Mouse (Mus musculus): ENCODE results near the gene Gm28870. TPM values are rescaled to one million over a fixed set of nuclear protein-coding genes. Genes with fewer than 3 reads are reported as not detected.
"Not testable (repeated sequence)": the region's sequence is repeated elsewhere in the genome, so short reads cannot be mapped to it uniquely, and the experiment has no call there.

Gene Gm28870
- not detected in 2 replicates for polyA plus RNA-seq (2015; fragmentation: Nextera tagmentation; extraction: Ambion mirVana)

DNA sequence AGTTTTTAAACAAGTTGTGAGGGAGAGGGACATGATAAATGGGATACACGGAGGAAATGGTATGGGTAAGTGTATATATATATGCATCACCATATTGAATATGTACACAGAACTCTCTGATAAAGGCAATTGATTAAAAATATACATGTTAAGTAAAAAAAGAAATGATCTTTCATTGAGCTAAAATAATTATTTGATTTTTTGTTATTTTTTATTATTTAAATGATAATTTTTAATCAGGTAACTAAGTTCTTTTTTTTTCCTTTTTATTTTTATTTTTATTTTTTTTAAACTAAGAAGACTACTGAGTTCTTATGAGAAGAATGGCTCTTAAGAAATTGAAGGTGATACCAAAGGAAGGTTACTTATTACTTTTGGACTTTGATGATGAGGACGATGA is at the start of gene Gm28870:
Gene Gm28870, plus strand, starts transcription at position 301 of the 400 bp plus-strand sequence.
- H3K9ac ChIP-seq; H3K4me1 ChIP-seq (replicated peaks); H3K27me3 ChIP-seq; H3K36me3 ChIP-seq; H3K4me3 ChIP-seq (replicated peaks); H3K9me3 ChIP-seq (replicated peaks); ATAC-seq (ENCODE audit: low read depth); H3K4me2 ChIP-seq; DNase-seq; H3K27ac ChIP-seq: not testable (repeated sequence)
- no CpG with 5 or more reads among the region's 2 CpGs for WGBS (ENCODE audit: insufficient replicate concordance)

All from liver, embryonic 13.5 days (tissue).